Mouse (Mus musculus) lung, postnatal 0 days (tissue): ENCODE measurements around the gene Eid3.

Source experiments
- CTCF ChIP-seq: IDR thresholded peaks from 2 replicates; pipeline ENCODE4 v1.5.1; 2016; ENCODE audit warnings: antibody characterized with exemption, mild to moderate bottlenecking
- EP300 ChIP-seq: IDR thresholded peaks from 2 replicates; pipeline ENCODE4 v1.6.1; 2016; ENCODE audit warnings: antibody characterized with exemption, mild to moderate bottlenecking, control low read depth

- TF ChIP-seq EP300: no peak
- no peak for TF ChIP-seq CTCF
Observed at GRCm38 (mm10) chr10:82913238-82913637, 46.8 kb downstream of the Eid3 start.
